Mouse (Mus musculus) cerebellum, adult 9-11 months (tissue): ENCODE measurements at regions not wholly inside any gene's neighbourhood (a gene's known extent, or its start where the extent isn't known, plus 50 kb on each side); places are given as distances from the start of the nearest gene placed in this dataset.
A peak's percentile ranks its signal among the peaks of the same experiment; 100 is the strongest.

ENCODE experiments used
- DNase-seq: peaks from one replicate; pipeline ENCODE4 v3.0.0; 2022

DNA sequence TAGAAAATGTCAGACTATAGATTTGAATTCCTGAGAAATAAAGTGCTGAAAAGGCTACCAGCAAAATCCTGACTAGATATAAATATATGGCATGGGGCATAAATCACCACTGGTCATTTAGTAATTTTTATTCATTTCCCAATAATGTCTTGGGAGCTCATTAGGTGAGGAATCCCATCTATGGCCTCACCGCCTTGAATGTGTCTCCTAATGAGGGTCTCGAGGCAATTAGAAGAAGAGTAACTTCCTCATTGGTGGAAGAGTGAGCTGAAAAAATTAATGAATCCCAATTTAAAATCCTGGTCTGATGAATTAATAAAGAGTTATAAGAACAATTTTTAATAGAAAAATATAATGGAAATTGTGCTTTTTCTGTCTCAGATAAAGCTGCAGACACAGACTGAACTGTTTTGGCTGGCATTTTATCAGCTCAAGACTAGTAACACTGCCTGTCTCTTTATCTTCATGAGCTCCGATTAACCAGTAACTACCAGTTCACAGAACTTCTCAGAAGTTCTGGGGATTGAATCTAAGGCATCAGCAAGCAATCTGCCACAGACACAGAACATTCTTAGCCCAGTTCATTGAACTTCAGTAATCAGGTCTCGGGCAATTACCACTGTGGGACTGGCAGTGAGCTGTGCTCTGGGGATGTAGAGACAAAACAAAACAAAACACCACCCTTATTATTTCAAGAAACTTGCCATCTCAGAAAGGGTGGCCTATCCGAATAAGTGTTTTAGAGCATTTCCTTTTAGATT lies 170.7 kb downstream of the Plpp3 start:
- no peak for DNase-seq

GRCm38 (mm10) chr4:105328776-105329175 lies 171.6 kb downstream of the Plpp3 start:
- DNase-seq: peak; percentile 34

GRCm38 (mm10) chr4:105332081-105332480 lies 174.9 kb downstream of the Plpp3 start:
- DNase-seq: no peak

DNA sequence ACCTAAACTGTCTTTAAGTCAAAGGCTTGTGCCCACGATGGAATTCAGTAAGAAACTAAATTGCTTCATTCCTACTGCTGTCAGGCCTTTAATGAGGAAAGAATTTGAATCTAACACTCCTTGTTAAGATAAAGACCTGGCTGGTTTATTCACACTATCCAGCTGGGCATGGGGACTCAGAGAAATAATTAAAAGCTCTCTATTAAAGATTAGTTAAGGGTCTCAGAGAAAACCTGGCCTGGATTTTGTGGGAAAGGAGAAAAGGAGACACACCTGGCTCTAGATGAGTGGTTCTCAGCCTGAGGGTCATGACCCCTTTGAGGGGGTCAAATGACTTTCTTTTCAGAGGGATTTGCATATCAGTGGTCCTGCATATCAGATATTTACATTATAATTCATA lies 178.7 kb downstream of the Plpp3 start:
- DNase-seq: no peak

DNA sequence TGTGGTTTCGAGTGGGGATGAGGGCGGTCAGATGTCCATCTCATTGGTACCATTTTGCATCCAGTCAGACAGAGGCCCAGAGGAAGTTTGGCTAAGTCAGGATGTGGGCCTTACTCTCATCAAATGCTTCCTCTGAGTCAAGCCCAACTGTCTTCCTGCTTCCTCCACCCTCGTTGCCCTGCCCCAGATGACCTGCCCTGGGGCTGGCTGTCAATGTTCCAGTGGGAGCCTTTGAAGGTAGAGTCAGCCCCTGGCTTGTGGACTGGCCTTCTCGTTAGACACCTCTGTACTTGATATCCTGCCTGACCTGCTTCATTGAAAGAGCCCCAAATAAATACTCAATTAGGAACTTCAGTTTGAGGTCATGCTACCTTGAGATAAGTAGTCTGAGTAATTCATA lies 179.4 kb downstream of the Plpp3 start:
- DNase-seq: no peak

DNA sequence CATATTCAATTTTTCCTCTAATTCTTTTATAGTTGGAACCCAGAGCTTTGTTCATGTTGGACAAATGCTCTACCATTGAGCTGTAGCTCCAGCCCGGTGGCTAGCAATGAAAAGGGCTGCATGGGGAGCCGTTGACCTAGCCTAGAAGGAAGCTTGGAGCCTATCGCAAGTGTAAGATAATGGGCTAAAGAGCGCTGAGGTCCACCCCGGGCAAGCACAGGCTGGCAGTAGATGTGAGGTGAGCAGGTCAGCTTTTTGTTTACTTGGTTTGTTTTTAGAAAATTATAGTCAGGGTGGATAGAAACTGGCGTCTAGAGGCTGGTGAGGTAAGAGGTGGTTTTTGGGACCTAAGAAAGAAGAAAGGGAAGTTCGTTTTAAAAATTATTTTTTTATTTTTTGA lies 181.0 kb downstream of the Plpp3 start:
- DNase-seq: no peak

GRCm38 (mm10) chr4:105338861-105339260 lies 181.7 kb downstream of the Plpp3 start:
- no peak for DNase-seq

DNA sequence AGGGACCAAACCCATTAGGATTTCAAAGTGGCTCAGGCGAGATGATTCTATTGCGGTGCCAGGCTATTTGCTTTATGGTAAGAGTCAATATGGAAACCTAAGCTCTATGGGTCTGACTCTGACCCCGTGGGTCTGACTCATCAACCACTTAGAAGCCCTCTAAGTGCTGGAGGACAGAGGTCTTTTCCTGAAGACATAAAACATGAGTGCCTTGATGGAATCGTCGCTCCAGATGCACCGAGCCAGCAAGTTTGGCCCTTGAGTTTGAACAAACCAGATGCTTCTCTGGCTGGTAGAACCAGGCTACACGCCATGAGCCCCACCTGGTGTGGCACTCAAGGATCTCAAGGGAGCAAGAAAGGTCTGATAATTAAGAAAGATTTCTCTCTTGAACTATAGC lies 184.1 kb downstream of the Plpp3 start:
- DNase-seq: no peak

- DNase-seq: no peak
Measured at GRCm38 (mm10) chr4:105346846-105347245, 189.7 kb downstream of the Plpp3 start.

- no peak for DNase-seq
Measured at GRCm38 (mm10) chr4:105347911-105348310, 190.8 kb downstream of the Plpp3 start.

GRCm38 (mm10) chr4:105349316-105350207 lies 192.4 kb downstream of the Plpp3 start:
- no peak for DNase-seq

- DNase-seq: no peak
Measured at GRCm38 (mm10) chr4:105352342-105352741, 195.2 kb downstream of the Plpp3 start.

DNA sequence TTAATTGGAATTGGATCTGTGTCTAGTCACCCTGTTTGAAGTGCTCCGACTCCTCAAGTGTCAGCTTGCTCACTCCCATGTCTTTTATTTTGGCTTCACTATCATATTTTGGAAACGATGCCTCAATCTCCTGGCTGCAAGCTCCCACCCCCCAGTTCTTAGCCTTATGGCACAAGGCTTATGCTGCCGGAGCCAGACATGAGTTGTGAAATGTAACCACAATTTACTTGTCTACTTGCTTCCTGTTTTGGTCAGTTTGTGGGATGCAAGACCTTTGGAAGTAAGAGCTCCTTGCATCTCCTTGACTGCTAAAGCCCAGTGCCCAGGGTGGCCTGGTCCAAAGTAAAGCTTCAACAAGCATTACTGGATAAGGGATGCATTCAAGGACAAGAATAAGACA lies 195.8 kb downstream of the Plpp3 start:
- DNase-seq: no peak

GRCm38 (mm10) chr4:105354097-105354496 lies 196.9 kb downstream of the Plpp3 start:
- DNase-seq: no peak

- no peak for DNase-seq
Measured at GRCm38 (mm10) chr4:105356616-105357015, 199.5 kb downstream of the Plpp3 start.

DNA sequence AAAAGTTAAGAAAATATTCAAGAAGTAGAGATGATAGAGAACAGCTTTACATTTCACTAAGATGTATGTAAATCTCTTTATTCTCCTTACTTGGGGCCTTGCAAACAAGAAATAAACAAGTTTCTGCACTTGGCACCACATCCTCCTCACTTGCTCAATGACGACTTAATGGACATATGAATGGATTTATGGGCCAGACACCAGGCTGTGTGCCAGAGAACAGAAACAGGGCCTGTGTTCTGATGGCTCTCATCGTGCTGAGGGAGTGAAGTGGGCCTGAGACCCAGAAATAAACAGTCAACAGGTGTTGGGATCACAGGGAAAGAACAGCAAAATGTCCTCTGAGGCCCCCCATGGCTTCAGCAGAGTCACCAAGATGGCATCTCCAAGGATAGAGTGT lies 201.6 kb downstream of the Plpp3 start:
- DNase-seq: no peak

DNA sequence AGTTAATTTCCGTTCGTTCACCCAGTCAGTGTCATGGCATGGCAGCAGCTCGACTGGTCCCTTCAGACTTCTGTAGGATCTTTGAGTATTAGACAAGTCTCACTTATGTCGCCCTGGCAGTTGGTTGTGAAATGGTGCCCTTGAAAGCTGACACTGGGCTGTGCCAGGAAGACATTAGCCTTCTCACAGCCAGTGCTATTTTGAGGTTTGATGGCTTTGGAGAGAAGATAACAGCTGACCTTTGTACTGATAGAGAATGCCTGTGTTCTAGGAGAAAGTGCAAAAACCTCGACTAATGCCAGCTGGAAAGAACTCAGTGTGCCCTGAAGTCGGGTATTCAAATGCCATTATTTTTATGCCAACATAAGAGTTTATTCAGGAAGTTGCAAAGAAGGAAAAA lies 207.3 kb downstream of the Plpp3 start:
- DNase-seq: no peak

DNA sequence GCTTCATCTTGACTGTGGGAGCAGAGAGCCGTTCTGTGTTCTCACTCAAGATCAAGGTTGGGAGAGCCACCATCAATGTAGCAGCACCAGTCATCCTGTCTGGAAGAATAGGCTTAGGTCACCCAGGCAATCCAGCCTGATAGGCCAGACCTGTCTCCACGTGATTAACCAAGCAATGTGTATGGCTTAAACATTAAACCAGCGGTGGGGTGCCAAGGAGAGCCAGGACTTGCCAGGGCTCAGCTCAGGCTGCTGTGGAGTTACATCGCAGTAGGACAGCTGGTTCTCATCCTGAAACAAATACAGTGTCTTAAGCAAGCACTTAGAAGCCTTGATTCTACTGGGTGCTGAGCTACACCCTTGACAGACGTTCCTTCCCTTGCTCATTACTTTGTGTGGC lies 207.9 kb downstream of the Plpp3 start:
- DNase-seq: no peak

DNA sequence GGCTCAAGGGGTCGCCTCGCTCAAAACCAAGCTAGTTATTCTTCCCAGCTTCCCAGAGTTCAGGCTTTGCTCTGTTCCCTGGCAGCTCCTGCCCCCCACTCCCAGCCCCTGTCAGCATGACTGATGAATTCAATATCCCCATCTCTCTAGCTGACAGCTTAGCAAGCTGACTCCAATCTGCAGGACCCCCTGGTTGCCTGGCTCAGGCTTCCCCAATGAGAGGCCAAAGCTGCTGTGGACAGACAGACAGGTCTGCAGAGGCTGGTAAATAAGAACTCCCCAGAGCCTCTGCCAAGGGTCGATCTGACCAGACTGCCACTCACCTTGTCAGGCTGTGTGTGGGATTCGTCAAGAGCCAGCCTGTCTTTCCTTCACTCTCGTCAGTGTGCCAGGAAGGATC lies 219.4 kb downstream of the Plpp3 start:
- no peak for DNase-seq

DNA sequence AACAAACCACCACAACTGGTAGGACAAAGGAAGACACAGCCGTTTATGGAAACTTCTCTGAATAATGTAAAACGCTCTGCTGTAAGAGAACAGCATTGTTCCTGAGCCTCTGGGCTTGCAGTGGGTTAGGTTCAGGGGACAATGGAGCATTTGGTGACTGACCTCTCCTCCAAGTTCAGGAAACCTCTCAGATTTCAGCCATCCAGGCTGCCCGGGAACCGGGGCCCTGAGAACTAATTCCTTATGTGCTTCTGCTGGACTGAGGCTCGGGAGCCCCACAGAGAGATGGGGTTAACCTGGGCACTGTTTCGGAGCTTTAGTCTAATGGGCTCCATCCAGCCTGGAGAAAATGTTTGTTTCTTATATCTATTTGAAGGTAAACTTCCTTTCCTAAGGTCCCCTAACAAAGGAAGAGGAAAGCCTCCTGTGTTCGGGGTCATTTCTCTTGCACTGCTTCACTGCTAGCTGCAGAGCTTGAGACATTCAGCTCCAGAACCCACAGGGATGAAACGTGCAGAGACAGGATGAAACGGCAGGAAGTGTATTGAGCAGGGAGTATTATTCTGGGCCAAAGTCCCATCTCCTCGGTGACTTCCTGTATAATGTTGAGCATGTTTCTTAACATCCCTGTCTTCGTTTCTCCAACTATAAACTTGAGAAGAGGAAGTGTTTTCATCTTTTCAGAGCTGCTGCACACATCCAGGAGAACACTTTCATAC lies 220.5 kb downstream of the Plpp3 start:
- no peak for DNase-seq

DNA sequence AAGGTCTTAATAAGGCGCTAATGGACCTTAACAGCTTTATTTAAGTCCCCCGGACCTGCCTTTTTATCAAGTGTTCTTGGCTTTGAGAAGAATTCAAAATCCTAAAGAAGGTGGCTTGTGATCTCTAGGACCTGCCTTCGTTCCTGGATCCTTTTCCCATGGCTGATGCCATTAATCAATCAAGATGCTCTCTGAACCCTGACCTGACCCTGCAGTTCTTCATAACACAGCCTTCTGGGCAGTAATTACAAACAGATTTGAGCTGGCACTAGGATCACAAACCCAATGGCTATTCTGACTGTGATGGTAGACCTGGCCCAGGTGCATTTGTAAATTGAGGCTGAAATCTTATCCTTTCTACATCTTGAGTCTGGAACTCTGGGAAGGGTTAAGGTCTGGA lies 227.7 kb downstream of the Plpp3 start:
- no peak for DNase-seq

- DNase-seq: no peak
Measured at GRCm38 (mm10) chr4:105385481-105385880, 228.3 kb downstream of the Plpp3 start.

- DNase-seq: no peak
Measured at GRCm38 (mm10) chr4:105390378-105390777, 233.2 kb downstream of the Plpp3 start.

- DNase-seq: no peak
Measured at GRCm38 (mm10) chr4:105394366-105394765, 237.2 kb downstream of the Plpp3 start.
